Mouse (Mus musculus) ES-E14 (cell line): ENCODE measurements around the gene Itpr1. TPM values are rescaled to one million over a fixed set of nuclear protein-coding genes. Genes with fewer than 3 reads are reported as not detected.

Source experiments
- DNase-seq: peaks from one replicate; pipeline ENCODE4 v3.0.0-alpha.2; 2013; ENCODE audit warnings: low read depth, low spot score
- H3K27ac ChIP-seq: 2 replicates; pipeline ENCODE4 v1.5.1; 2012; ENCODE audit warnings: low read depth, mild to moderate bottlenecking, low read length, moderate library complexity, mixed read lengths; ENCODE audit not compliant: poor library complexity, insufficient read depth, severe bottlenecking
- H3K36me3 ChIP-seq: 2 replicates; pipeline ENCODE4 v1.6.1; 2012; ENCODE audit warnings: mild to moderate bottlenecking, low read length, moderate library complexity, mixed read lengths; ENCODE audit not compliant: control insufficient read depth, poor library complexity, insufficient read depth, severe bottlenecking
- H3K4me1 ChIP-seq, 2 experiments: fragments of 150-350 bp in 1 of 2; sonication (generic) in 1 of 2; 2 replicates each; pipeline ENCODE4 v1.6.1; 2012; ENCODE audit warnings: low read length in 2 of 2, mild to moderate bottlenecking in 1 of 2, mixed read lengths in 1 of 2; ENCODE audit not compliant: control insufficient read depth in 2 of 2, insufficient read depth in 2 of 2, poor library complexity in 1 of 2
- H3K4me3 ChIP-seq, 2 experiments: fragments of 150-350 bp in 1 of 2; sonication (generic) in 1 of 2; 2 replicates each; pipeline ENCODE4 v1.5.1; 2012; ENCODE audit warnings: low read length in 2 of 2, low read depth in 1 of 2, mild to moderate bottlenecking in 1 of 2, mixed read lengths in 1 of 2; ENCODE audit not compliant: insufficient read depth in 1 of 2, poor library complexity in 1 of 2, severe bottlenecking in 1 of 2
- H3K9ac ChIP-seq: 2 replicates; pipeline ENCODE4 v1.6.1; 2012; ENCODE audit warnings: low read depth, mild to moderate bottlenecking, low read length, mixed read lengths; ENCODE audit not compliant: poor library complexity, insufficient read depth, severe bottlenecking
- H3K9me3 ChIP-seq: fragments of 150-350 bp; sonication (generic); 2 replicates; pipeline ENCODE4 v1.6.1; 2012; ENCODE audit warnings: low read depth, mild to moderate bottlenecking, low read length; ENCODE audit not compliant: control insufficient read depth, insufficient read depth
- CHD2 ChIP-seq: IDR thresholded peaks from 2 replicates; pipeline ENCODE4 v1.6.1; 2014; ENCODE audit warnings: mild to moderate bottlenecking, low read depth, low read length, inconsistent platforms
- HCFC1 ChIP-seq: IDR thresholded peaks from 2 replicates; pipeline ENCODE4 v1.6.1; 2012; ENCODE audit warnings: low read length, inconsistent platforms, borderline replicate concordance; ENCODE audit not compliant: insufficient read depth
- MAFK ChIP-seq: IDR thresholded peaks from 2 replicates; pipeline ENCODE4 v1.6.1; 2014; ENCODE audit warnings: mild to moderate bottlenecking, low read depth, low read length, inconsistent platforms; ENCODE audit not compliant: insufficient read depth
- ZC3H11A ChIP-seq: IDR thresholded peaks from 2 replicates; pipeline ENCODE4 v1.6.1; 2012; ENCODE audit warnings: low read depth, mild to moderate bottlenecking, inconsistent platforms, low read length, borderline replicate concordance
- ZNF384 ChIP-seq: IDR thresholded peaks from 2 replicates; pipeline ENCODE4 v1.6.1; 2012; ENCODE audit warnings: low read depth, low read length, inconsistent platforms
- in situ Hi-C, 2 experiments: fragments of 600-800 bp; cut with MboI; formaldehyde crosslinking; loops; one replicate each; pipeline ENCODE4 v1.15.1; 2025; ENCODE audit warnings: low sequenced_read_pairs in 2 of 2, inconsistent platforms in 1 of 2; ENCODE audit not compliant: unreplicated experiment in 2 of 2
- total RNA-seq: library from RNA; depleted of rRNA; stranded (reverse); fragments of 300-350 nt; gene quantifications from 2 replicates; pipeline ENCODE4 v1.2.3, GENCODE M21; 2012

The Itpr1 gene
- total RNA-seq, 1 experiment, result 52.8 TPM

- in situ Hi-C loops, result no loop called here
- TF ChIP-seq HCFC1, result no peak
- no peak for TF ChIP-seq MAFK
- no peak for TF ChIP-seq ZC3H11A
- TF ChIP-seq ZNF384, result no peak
- TF ChIP-seq CHD2, result no peak
- DNase-seq, result no peak
- H3K27ac ChIP-seq, result no peak overlapping the region; the same call in 1 of the 2 replicates
- peaks cover 3 to 5% of the 10 kb centered on the region in 2 experiments; a peak in 2 of 4 replicates for H3K4me1 ChIP-seq
- no peak overlapping the region for H3K9ac ChIP-seq
- peaks cover 3% of the 10 kb centered on the region; the same call in 1 of the 2 replicates for H3K36me3 ChIP-seq
- H3K4me3 ChIP-seq, result no peak overlapping the region
- H3K9me3 ChIP-seq, result no peaks in the 10 kb centered on the region
Measured at GRCm38 (mm10) chr6:108216832-108217231, 3.9 kb downstream of the Itpr1 start.

DNA sequence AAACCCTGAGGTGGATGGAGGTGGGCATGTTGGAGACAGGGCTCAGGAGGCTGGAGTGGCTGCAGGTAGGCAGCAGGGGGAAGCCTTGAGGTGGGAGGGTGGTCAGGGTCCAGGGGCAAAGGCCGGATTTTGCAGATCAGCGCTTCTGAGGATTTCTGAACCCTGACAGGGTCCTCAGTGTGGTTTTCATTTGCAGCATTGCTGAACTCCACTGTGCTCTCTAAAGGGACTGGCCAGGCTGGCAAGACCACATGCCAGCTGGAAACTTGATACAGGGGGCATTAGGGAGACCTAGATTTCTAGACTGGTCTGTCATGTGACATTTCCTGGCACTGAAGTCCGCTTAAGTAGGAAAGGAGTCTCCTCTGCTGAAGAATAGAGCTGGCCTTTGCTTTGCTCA is 5.1 kb downstream of the Itpr1 start:
- DNase-seq, result no peak
- in situ Hi-C loops, result no loop called here
- H3K9ac ChIP-seq, result no peak overlapping the region
- H3K4me1 ChIP-seq, result peaks cover 2 to 4% of the 10 kb centered on the region in 2 experiments; a peak in 1 of 4 replicates
- H3K36me3 ChIP-seq, result peaks cover 3% of the 10 kb centered on the region; the same call in 1 of the 2 replicates
- H3K27ac ChIP-seq, result no peak overlapping the region
- TF ChIP-seq MAFK, result no peak
- TF ChIP-seq ZNF384, result no peak
- no peak for TF ChIP-seq ZC3H11A
- TF ChIP-seq CHD2, result no peak
- no peak for TF ChIP-seq HCFC1
- no peak overlapping the region for H3K4me3 ChIP-seq
- H3K9me3 ChIP-seq, result no peaks in the 10 kb centered on the region

DNA sequence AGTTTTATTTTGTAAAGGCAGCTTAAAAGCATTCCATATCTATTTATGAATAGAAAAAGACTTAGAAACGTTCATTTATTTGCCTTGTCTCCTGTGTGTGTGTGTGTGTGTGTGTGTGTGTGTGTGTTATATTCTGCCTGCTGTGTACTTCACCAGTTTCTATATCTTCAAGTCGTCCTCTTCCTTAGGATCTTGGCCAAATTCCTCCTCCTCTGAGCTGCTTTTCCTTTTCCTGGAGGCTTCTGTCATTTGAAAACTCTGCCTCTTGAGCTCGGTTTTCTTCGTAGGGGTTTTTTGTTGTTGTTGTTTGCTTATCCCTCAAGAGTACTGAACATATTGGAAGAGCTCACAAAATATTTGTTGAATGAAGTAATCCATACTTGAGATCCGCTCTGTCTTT is 9.5 kb downstream of the Itpr1 start:
- TF ChIP-seq HCFC1, result no peak
- in situ Hi-C loops, result no loop called here
- Histone ChIP-seq H3K4me3 (no peak overlapping the region), H3K9ac (no peak overlapping the region), H3K4me1 (peaks cover 1 to 4% of the 10 kb centered on the region in 2 experiments; a peak in 1 of 4 replicates), H3K9me3 (no peaks in the 10 kb centered on the region), H3K36me3 (no peaks in the 10 kb centered on the region; the same call in 1 of the 2 replicates), H3K27ac (no peak overlapping the region)
- no peak for DNase-seq

GRCm38 (mm10) chr6:108222875-108223274 is 10.0 kb downstream of the Itpr1 start:
- TF ChIP-seq HCFC1 (no peak), ZC3H11A (no peak), MAFK (no peak), CHD2 (no peak), ZNF384 (no peak)
- no peak overlapping the region for H3K4me3 ChIP-seq
- no peak overlapping the region for H3K9ac ChIP-seq
- H3K27ac ChIP-seq, result no peak overlapping the region
- H3K4me1 ChIP-seq, result peaks cover 0 to 3% of the 10 kb centered on the region in 2 experiments; a peak in 1 of 4 replicates
- no peak for DNase-seq
- H3K36me3 ChIP-seq, result no peaks in the 10 kb centered on the region; the same call in 1 of the 2 replicates
- H3K9me3 ChIP-seq, result no peaks in the 10 kb centered on the region
- in situ Hi-C loops, result no loop called here

GRCm38 (mm10) chr6:108224361-108224760 is 11.5 kb downstream of the Itpr1 start:
- Histone ChIP-seq H3K9ac (no peak overlapping the region), H3K36me3 (no peaks in the 10 kb centered on the region; the same call in 1 of the 2 replicates), H3K9me3 (no peaks in the 10 kb centered on the region), H3K27ac (no peak overlapping the region), H3K4me3 (no peak overlapping the region), H3K4me1 (peaks cover 3 to 9% of the 10 kb centered on the region in 2 experiments; a peak in 2 of 4 replicates)
- DNase-seq, result no peak
- in situ Hi-C loops, result no loop called here
- TF ChIP-seq MAFK, result no peak
- no peak for TF ChIP-seq ZC3H11A
- no peak for TF ChIP-seq HCFC1
- TF ChIP-seq ZNF384, result no peak
- TF ChIP-seq CHD2, result no peak
